Mouse (Mus musculus): Measurements from ENCODE around the gene Bzw1.

Gene Bzw1

GRCm38 (mm10) chr1:58396179-58396578 lies 3.5 kb downstream of the Bzw1 start:
- DNase-seq (ENCODE audit: low spot score in 2 of 2): no peak

- DNase-seq (ENCODE audit: low spot score in 2 of 2): no peak
Observed at GRCm38 (mm10) chr1:58397731-58398130, 5.0 kb downstream of the Bzw1 start.

- no peak for DNase-seq (ENCODE audit: low spot score in 2 of 2)
Observed at GRCm38 (mm10) chr1:58401396-58401795, 8.7 kb downstream of the Bzw1 start.

GRCm38 (mm10) chr1:58403745-58404144 lies 11.0 kb downstream of the Bzw1 start:
- no peak for DNase-seq (ENCODE audit: low spot score in 2 of 2)

- no peak for DNase-seq (ENCODE audit: low spot score in 2 of 2)
Observed at GRCm38 (mm10) chr1:58407321-58407720, 14.6 kb downstream of the Bzw1 start.

- DNase-seq (ENCODE audit: low spot score in 2 of 2): no peak
Observed at GRCm38 (mm10) chr1:58408141-58408540, 15.4 kb downstream of the Bzw1 start.

GRCm38 (mm10) chr1:58409553-58410197 lies 17.0 kb downstream of the Bzw1 start:
- DNase-seq (ENCODE audit: low spot score in 2 of 2): no peak

GRCm38 (mm10) chr1:58410198-58410588 lies 17.5 kb downstream of the Bzw1 start:
- DNase-seq (ENCODE audit: low spot score in 2 of 2): no peak

GRCm38 (mm10) chr1:58410776-58411175 lies 18.1 kb downstream of the Bzw1 start:
- DNase-seq (ENCODE audit: low spot score in 2 of 2): no peak

GRCm38 (mm10) chr1:58415442-58415841 lies 22.7 kb downstream of the Bzw1 start:
- no peak for DNase-seq (ENCODE audit: low spot score in 2 of 2)

- no peak for DNase-seq (ENCODE audit: low spot score in 2 of 2)
Observed at GRCm38 (mm10) chr1:58416048-58416447, 23.4 kb downstream of the Bzw1 start.

- DNase-seq (ENCODE audit: low spot score in 2 of 2): no peak
Observed at GRCm38 (mm10) chr1:58420032-58420431, 27.3 kb downstream of the Bzw1 start.

- DNase-seq (ENCODE audit: low spot score in 2 of 2): no peak
Observed at GRCm38 (mm10) chr1:58420961-58421360, 28.3 kb downstream of the Bzw1 start.

GRCm38 (mm10) chr1:58422879-58423278 lies 30.2 kb downstream of the Bzw1 start:
- DNase-seq (ENCODE audit: low spot score in 2 of 2): no peak

GRCm38 (mm10) chr1:58423371-58424248 lies 30.9 kb downstream of the Bzw1 start, which contains the start of gene Clk1:
Clk1 (minus strand) TSS chr1:58424066.
- peak; percentile 96 to 99 for DNase-seq (ENCODE audit: low spot score in 2 of 2)

GRCm38 (mm10) chr1:58424551-58424950 lies 31.9 kb downstream of the Bzw1 start:
- DNase-seq (ENCODE audit: low spot score in 2 of 2): no peak

GRCm38 (mm10) chr1:58444691-58445090 lies 52.0 kb downstream of the Bzw1 start:
- DNase-seq (ENCODE audit: low spot score in 2 of 2): no peak

GRCm38 (mm10) chr1:58445143-58445722 lies 52.5 kb downstream of the Bzw1 start, which contains the start of the genes Nif3l1 and Ppil3:
Nif3l1 (plus strand) TSS chr1:58445151.
Ppil3 (minus strand) TSS chr1:58445486.
- peak; percentile 80 to 85 for DNase-seq (ENCODE audit: low spot score in 2 of 2)

- DNase-seq (ENCODE audit: low spot score in 2 of 2): no peak
Observed at GRCm38 (mm10) chr1:58445861-58446260, 53.2 kb downstream of the Bzw1 start.

GRCm38 (mm10) chr1:58447766-58448165 lies 55.1 kb downstream of the Bzw1 start:
- no peak for DNase-seq (ENCODE audit: low spot score in 2 of 2)

GRCm38 (mm10) chr1:58448396-58448795 lies 55.7 kb downstream of the Bzw1 start:
- no peak for DNase-seq (ENCODE audit: low spot score in 2 of 2)

GRCm38 (mm10) chr1:58454316-58454715 lies 61.6 kb downstream of the Bzw1 start:
- DNase-seq (ENCODE audit: low spot score in 2 of 2): no peak
